Mouse (Mus musculus) stomach, postnatal 0 days (tissue): Measurements from ENCODE around the gene Spn. TPM values are rescaled to one million over a fixed set of nuclear protein-coding genes. Genes with fewer than 3 reads are reported as not detected.

Experiments
- ATAC-seq: fragments of 200-750 bp; cut with Nextera tagmentation; 2 replicates; pipeline ENCODE4 v1.8.0; 2017; ENCODE audit not compliant: low FRiP score, low TSS enrichment
- DNase-seq: peaks from one replicate; pipeline ENCODE4 v3.0.0-alpha.2; 2016; ENCODE audit warnings: low spot score
- H3K27ac ChIP-seq: fragments of 300-500 bp; sonication (generic); replicated peaks from 2 replicates; pipeline ENCODE4 v1.5.1; 2014; ENCODE audit warnings: mild to moderate bottlenecking, control low read depth
- H3K27me3 ChIP-seq: fragments of 300-500 bp; sonication (generic); 2 replicates; pipeline ENCODE4 v1.6.1; 2014; ENCODE audit warnings: low read length; ENCODE audit not compliant: control insufficient read depth, insufficient read depth
- H3K36me3 ChIP-seq: fragments of 300-500 bp; sonication (generic); 2 replicates; pipeline ENCODE4 v1.6.1; 2014; ENCODE audit warnings: low read length, mixed read lengths; ENCODE audit not compliant: control insufficient read depth, insufficient read depth
- H3K4me1 ChIP-seq: fragments of 300-500 bp; sonication (generic); replicated peaks from 2 replicates; pipeline ENCODE4 v1.6.1; 2014; ENCODE audit warnings: antibody characterized with exemption; ENCODE audit not compliant: control insufficient read depth, insufficient read depth
- H3K4me2 ChIP-seq: fragments of 300-500 bp; sonication (generic); replicated peaks from 2 replicates; pipeline ENCODE4 v1.6.1; 2014; ENCODE audit warnings: low read depth, mild to moderate bottlenecking, control low read depth, moderate library complexity
- H3K4me3 ChIP-seq: fragments of 300-500 bp; sonication (generic); 2 replicates; pipeline ENCODE4 v1.5.1; 2014; ENCODE audit warnings: low read depth, low read length, control low read depth
- H3K9ac ChIP-seq: fragments of 300-500 bp; sonication (generic); 2 replicates; pipeline ENCODE4 v1.6.1; 2014; ENCODE audit warnings: mild to moderate bottlenecking, low read length, control low read depth, mixed read lengths
- H3K9me3 ChIP-seq: fragments of 300-500 bp; sonication (generic); 2 replicates; pipeline ENCODE4 v1.6.1; 2016; ENCODE audit warnings: low read length; ENCODE audit not compliant: control insufficient read depth
- CTCF ChIP-seq: IDR thresholded peaks from 2 replicates; pipeline ENCODE4 v1.5.1; 2016; ENCODE audit warnings: antibody characterized with exemption, low read depth, mild to moderate bottlenecking, moderate library complexity
- EP300 ChIP-seq: optimal IDR thresholded peaks from 2 replicates; pipeline ENCODE3; 2016; ENCODE audit warnings: antibody characterized with exemption
- WGBS: fragments of 180-500 bp; shearing (Covaris S2); extraction: QIAGEN DNeasy Blood & Tissue Kit; methylation state at CpG from one replicate; pipeline ENCODE4 v1.1.7; 2014; 5-methylcytosine and 5-hydroxymethylcytosine counted together
- polyA plus RNA-seq: library from polyadenylated mRNA; unstranded; fragments of >200 nt; fragmentation: Nextera tagmentation; extraction: Ambion mirVana; gene quantifications from 2 replicates; pipeline ENCODE4 v1.2.1, GENCODE M21; 2015

Gene Spn
- polyA plus RNA-seq, 1 experiment from 2014 or later = 0.22 TPM

- H3K27ac ChIP-seq = no peak overlapping the region
- 83% methylated on average over 4 of the region's 4 CpGs for WGBS
- no peak overlapping the region for H3K9ac ChIP-seq
- H3K36me3 ChIP-seq = no peaks in the 10 kb centered on the region
- H3K4me1 ChIP-seq = no peaks in the 10 kb centered on the region
- DNase-seq (no peak), ATAC-seq (no peak)
- TF ChIP-seq EP300 (no peak), CTCF (no peak)
- H3K27me3 ChIP-seq = no peaks in the 10 kb centered on the region
- H3K4me2 ChIP-seq = no peak overlapping the region
- H3K9me3 ChIP-seq = no peaks in the 10 kb centered on the region
- no peak overlapping the region for H3K4me3 ChIP-seq
Measured at GRCm38 (mm10) chr7:127157548-127157947, 19.9 kb upstream of the Spn start.

- 56% methylated on average over 3 of the region's 3 CpGs for WGBS
- no peak for DNase-seq
- H3K27me3 ChIP-seq = no peaks in the 10 kb centered on the region
- H3K4me2 ChIP-seq = no peak overlapping the region
- no peak overlapping the region for H3K9ac ChIP-seq
- no peak overlapping the region for H3K27ac ChIP-seq
- no peaks in the 10 kb centered on the region for H3K36me3 ChIP-seq
- no peaks in the 10 kb centered on the region for H3K4me1 ChIP-seq
- no peak for ATAC-seq
- TF ChIP-seq CTCF (no peak), EP300 (no peak)
- no peaks in the 10 kb centered on the region for H3K9me3 ChIP-seq
- H3K4me3 ChIP-seq = no peak overlapping the region
Measured at GRCm38 (mm10) chr7:127153477-127153876, 15.9 kb upstream of the Spn start.

- ATAC-seq (no peak), DNase-seq (no peak)
- H3K4me2 ChIP-seq = no peak overlapping the region
- H3K27me3 ChIP-seq = no peaks in the 10 kb centered on the region
- WGBS = 93% methylated on average over 6 of the region's 6 CpGs
- no peak for TF ChIP-seq EP300
- no peak overlapping the region for H3K27ac ChIP-seq
- H3K9ac ChIP-seq = no peak overlapping the region
- no peak overlapping the region for H3K4me3 ChIP-seq
- no peaks in the 10 kb centered on the region for H3K9me3 ChIP-seq
- no peaks in the 10 kb centered on the region for H3K4me1 ChIP-seq
- no peaks in the 10 kb centered on the region for H3K36me3 ChIP-seq
Measured at GRCm38 (mm10) chr7:127152464-127152863, 14.8 kb upstream of the Spn start.

GRCm38 (mm10) chr7:127147901-127148300, 10.3 kb upstream of the Spn start:
- Histone ChIP-seq H3K9ac (no peak overlapping the region), H3K27me3 (no peaks in the 10 kb centered on the region), H3K27ac (no peak overlapping the region), H3K36me3 (no peaks in the 10 kb centered on the region), H3K4me1 (no peaks in the 10 kb centered on the region), H3K9me3 (no peaks in the 10 kb centered on the region), H3K4me3 (no peak overlapping the region), H3K4me2 (no peak overlapping the region)
- DNase-seq (no peak), ATAC-seq (no peak)
- TF ChIP-seq EP300 (no peak), CTCF (no peak)
- 49% methylated on average over 3 of the region's 3 CpGs for WGBS

GRCm38 (mm10) chr7:127146267-127146603, 8.6 kb upstream of the Spn start:
- no peak for TF ChIP-seq EP300
- no peak for TF ChIP-seq CTCF
- Histone ChIP-seq H3K4me3 (no peak overlapping the region), H3K27ac (no peak overlapping the region), H3K9ac (no peak overlapping the region), H3K27me3 (no peaks in the 10 kb centered on the region), H3K9me3 (no peaks in the 10 kb centered on the region), H3K4me2 (no peak overlapping the region), H3K36me3 (no peaks in the 10 kb centered on the region), H3K4me1 (no peaks in the 10 kb centered on the region)
- WGBS = 68% methylated on average over 2 of the region's 2 CpGs
- DNase-seq (no peak), ATAC-seq (no peak)

- ATAC-seq = no peak
- Histone ChIP-seq H3K36me3 (no peaks in the 10 kb centered on the region), H3K27ac (no peak overlapping the region), H3K9ac (no peak overlapping the region), H3K9me3 (no peaks in the 10 kb centered on the region), H3K27me3 (no peaks in the 10 kb centered on the region), H3K4me2 (no peak overlapping the region), H3K4me1 (no peaks in the 10 kb centered on the region), H3K4me3 (no peak overlapping the region)
- TF ChIP-seq EP300 (no peak), CTCF (no peak)
- no peak for DNase-seq
- 61% methylated on average over 9 of the region's 9 CpGs for WGBS
Measured at GRCm38 (mm10) chr7:127145387-127146266, 8.0 kb upstream of the Spn start.
